Mouse (Mus musculus): ENCODE data around the gene Retreg1. TPM values are rescaled to one million over a fixed set of nuclear protein-coding genes. Genes with fewer than 3 reads are reported as not detected.

The Retreg1 gene
- polyA plus RNA-seq, 1 experiment from 2014 or later, result 37.0 TPM

DNA sequence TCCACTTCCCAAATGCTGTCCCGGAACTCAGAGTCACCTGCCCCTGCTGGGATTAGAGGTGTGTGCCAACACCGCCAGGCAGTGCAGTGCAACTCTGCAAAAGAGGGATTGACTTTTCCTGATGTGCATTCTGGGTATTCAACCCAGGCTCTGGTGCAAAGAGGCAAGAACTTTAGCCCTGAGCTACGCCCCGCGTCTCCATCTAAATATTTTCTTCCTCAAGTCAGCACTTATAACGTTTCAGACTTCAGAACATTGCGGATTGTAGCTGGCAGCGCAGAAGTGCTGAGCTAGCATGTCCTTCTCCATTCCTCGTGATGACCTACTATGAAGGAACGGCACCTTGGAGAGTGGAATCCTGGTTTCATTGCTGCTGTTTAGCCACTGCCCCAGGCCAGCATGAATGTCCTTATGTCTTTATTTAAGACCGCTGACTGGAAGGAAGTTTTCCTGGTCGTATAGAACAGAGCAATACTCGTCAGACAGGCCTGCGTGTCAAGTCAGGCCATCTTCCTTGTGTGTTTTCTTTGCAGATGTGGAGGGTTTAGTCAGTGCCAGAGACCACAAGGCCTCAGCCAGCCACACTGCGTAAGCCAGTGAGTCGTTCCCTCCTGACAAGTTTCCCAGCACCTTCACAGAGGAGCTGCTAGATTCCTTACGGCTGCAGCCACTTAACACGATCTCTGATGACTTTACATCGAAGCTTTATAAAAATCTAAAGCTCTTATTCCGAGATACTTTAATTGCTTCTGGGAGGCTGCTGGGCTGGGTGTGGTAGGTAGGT lies 34.1 kb upstream of the Retreg1 start:
- no peak for DNase-seq (ENCODE audit: low spot score)
- WGBS, result 84% methylated on average over 20 of the region's 20 CpGs
- peaks cover 71% of the 10 kb centered on the region for H3K36me3 ChIP-seq (ENCODE audit: insufficient read depth, low read length)
- no peak overlapping the region for H3K4me3 ChIP-seq (replicated peaks; ENCODE audit: low read depth, low read length)
- no peak overlapping the region for H3K9ac ChIP-seq (ENCODE audit: low read depth, low read length)
- no peak overlapping the region for H3K27ac ChIP-seq
- no peaks in the 10 kb centered on the region for H3K27me3 ChIP-seq (ENCODE audit: insufficient read depth, low read length)
- no peaks in the 10 kb centered on the region for H3K9me3 ChIP-seq (replicated peaks; ENCODE audit: low read length)
- H3K4me1 ChIP-seq (replicated peaks; ENCODE audit: insufficient read depth, low read length), result no peaks in the 10 kb centered on the region
- TF ChIP-seq CTCF (IDR thresholded peaks at IDR 0.05; ENCODE audit: low read depth), result no peak
- ATAC-seq (replicated peaks; ENCODE audit: low FRiP score, low read depth), result peak; percentile 17; the same call in 1 of the 2 replicates
- H3K4me2 ChIP-seq (ENCODE audit: low read length), result no peak overlapping the region

DNA sequence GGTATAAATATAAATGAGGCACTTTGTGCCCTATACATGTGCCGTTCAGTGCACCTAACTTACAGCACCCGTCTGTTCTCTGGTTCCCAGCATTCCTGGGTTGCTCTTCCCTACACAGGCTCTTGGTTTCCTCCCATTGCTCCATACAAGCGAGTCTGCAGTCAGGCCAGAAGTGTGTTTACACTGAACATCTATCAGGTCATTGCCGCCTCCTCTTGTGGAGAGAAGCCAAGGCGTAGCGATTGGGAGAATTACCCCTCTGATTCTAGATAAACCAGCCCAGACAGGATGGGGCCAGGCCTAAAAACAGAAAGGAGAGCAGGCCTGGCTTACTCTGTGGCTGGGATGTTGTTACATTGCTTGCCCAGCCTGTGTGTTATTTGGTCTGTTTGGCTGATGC lies 33.3 kb upstream of the Retreg1 start:
- no peaks in the 10 kb centered on the region for H3K27me3 ChIP-seq (ENCODE audit: insufficient read depth, low read length)
- TF ChIP-seq CTCF (IDR thresholded peaks at IDR 0.05; ENCODE audit: low read depth), result no peak
- no peak overlapping the region for H3K4me3 ChIP-seq (replicated peaks; ENCODE audit: low read depth, low read length)
- ATAC-seq (replicated peaks; ENCODE audit: low FRiP score, low read depth) (no peak), DNase-seq (ENCODE audit: low spot score) (no peak)
- H3K27ac ChIP-seq, result no peak overlapping the region
- no peak overlapping the region for H3K4me2 ChIP-seq (ENCODE audit: low read length)
- peaks cover 68% of the 10 kb centered on the region for H3K36me3 ChIP-seq (ENCODE audit: insufficient read depth, low read length)
- no peak overlapping the region for H3K9ac ChIP-seq (ENCODE audit: low read depth, low read length)
- H3K9me3 ChIP-seq (replicated peaks; ENCODE audit: low read length), result no peaks in the 10 kb centered on the region
- 71% methylated on average over 6 of the region's 6 CpGs for WGBS
- H3K4me1 ChIP-seq (replicated peaks; ENCODE audit: insufficient read depth, low read length), result no peaks in the 10 kb centered on the region

DNA sequence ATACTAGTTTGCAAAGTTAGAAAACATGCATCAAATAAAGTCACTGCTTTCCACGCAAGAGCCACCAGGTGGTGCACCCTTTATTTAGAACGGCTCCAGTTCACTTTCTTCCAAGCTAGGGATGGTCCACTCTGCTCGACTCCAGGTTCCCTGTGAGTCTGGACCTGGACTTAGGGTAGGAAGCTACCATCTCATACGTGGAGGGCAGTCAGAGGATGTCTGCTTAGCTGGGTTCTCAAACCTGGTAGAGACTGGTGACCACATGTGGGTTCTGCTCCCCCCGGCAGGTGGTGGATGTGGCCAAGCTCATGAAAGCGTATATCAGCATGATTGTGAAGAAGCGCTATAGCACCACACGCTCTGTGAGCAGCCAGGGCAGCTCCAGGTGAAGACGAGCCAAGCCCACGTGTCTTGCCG lies 31.1 kb upstream of the Retreg1 start:
- peak; percentile 72 for TF ChIP-seq CTCF (IDR thresholded peaks at IDR 0.05; ENCODE audit: low read depth)
- no peak overlapping the region for H3K4me3 ChIP-seq (replicated peaks; ENCODE audit: low read depth, low read length)
- H3K36me3 ChIP-seq (ENCODE audit: insufficient read depth, low read length), result peaks cover 54% of the 10 kb centered on the region
- 68% methylated on average over 11 of the region's 11 CpGs for WGBS
- no peaks in the 10 kb centered on the region for H3K27me3 ChIP-seq (ENCODE audit: insufficient read depth, low read length)
- no peak overlapping the region for H3K9ac ChIP-seq (ENCODE audit: low read depth, low read length)
- ATAC-seq (replicated peaks; ENCODE audit: low FRiP score, low read depth) (peak; percentile 55), DNase-seq (ENCODE audit: low spot score) (peak; percentile 54)
- H3K9me3 ChIP-seq (replicated peaks; ENCODE audit: low read length), result no peaks in the 10 kb centered on the region
- no peak overlapping the region for H3K4me2 ChIP-seq (ENCODE audit: low read length)
- no peaks in the 10 kb centered on the region for H3K4me1 ChIP-seq (replicated peaks; ENCODE audit: insufficient read depth, low read length)
- no peak overlapping the region for H3K27ac ChIP-seq

DNA sequence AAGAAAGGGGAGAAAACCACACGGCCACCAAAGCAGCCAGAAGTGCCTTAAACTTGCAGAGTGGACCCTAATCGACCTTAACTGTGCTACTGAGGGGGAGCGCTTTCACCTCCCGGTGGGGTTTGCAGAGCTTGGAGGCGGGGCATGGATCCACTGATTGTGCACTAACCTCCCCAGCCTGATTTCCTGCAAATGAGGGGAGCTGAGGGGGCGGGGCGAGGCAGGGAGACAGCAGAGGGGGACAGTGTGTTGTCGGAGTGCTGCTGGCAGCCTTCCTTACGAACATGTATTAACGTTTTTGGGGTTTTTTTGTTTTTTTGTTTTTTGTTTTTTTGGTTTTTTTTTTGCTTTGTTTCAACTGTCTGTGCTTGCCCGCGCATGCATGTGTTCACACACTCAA lies 30.5 kb upstream of the Retreg1 start:
- H3K27me3 ChIP-seq (ENCODE audit: insufficient read depth, low read length), result no peaks in the 10 kb centered on the region
- H3K4me2 ChIP-seq (ENCODE audit: low read length), result no peak overlapping the region
- H3K4me1 ChIP-seq (replicated peaks; ENCODE audit: insufficient read depth, low read length), result no peaks in the 10 kb centered on the region
- 47% methylated on average over 12 of the region's 12 CpGs for WGBS
- H3K27ac ChIP-seq, result no peak overlapping the region
- no peak for ATAC-seq (replicated peaks; ENCODE audit: low FRiP score, low read depth)
- no peak for DNase-seq (ENCODE audit: low spot score)
- no peaks in the 10 kb centered on the region for H3K9me3 ChIP-seq (replicated peaks; ENCODE audit: low read length)
- H3K9ac ChIP-seq (ENCODE audit: low read depth, low read length), result no peak overlapping the region
- peaks cover 52% of the 10 kb centered on the region for H3K36me3 ChIP-seq (ENCODE audit: insufficient read depth, low read length)
- TF ChIP-seq CTCF (IDR thresholded peaks at IDR 0.05; ENCODE audit: low read depth), result no peak
- no peak overlapping the region for H3K4me3 ChIP-seq (replicated peaks; ENCODE audit: low read depth, low read length)

DNA sequence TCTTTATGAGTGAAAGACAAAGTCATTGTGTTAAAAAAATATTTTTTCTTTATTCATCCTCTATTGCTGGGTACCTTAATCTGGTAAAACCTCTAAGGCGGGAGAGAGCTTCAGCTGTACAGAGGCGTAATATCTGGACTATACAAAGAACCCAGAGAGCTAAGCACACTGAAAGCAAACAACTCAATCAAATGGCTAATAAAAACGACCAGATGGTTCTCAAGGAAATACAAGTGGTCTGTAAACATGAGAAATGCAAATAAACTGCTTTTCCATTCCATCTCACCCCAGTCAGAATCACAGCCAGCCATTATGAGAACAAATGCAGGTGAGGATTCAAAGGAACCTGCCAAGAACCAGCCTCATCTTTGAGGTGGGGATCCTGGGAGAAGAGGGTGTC lies 28.4 kb upstream of the Retreg1 start:
- DNase-seq (ENCODE audit: low spot score) (no peak), ATAC-seq (replicated peaks; ENCODE audit: low FRiP score, low read depth) (no peak)
- Histone ChIP-seq H3K9me3 (replicated peaks; ENCODE audit: low read length) (no peaks in the 10 kb centered on the region), H3K4me1 (replicated peaks; ENCODE audit: insufficient read depth, low read length) (no peaks in the 10 kb centered on the region), H3K27ac (no peak overlapping the region), H3K36me3 (ENCODE audit: insufficient read depth, low read length) (peaks cover 34% of the 10 kb centered on the region), H3K4me2 (ENCODE audit: low read length) (no peak overlapping the region), H3K9ac (ENCODE audit: low read depth, low read length) (no peak overlapping the region), H3K27me3 (ENCODE audit: insufficient read depth, low read length) (no peaks in the 10 kb centered on the region), H3K4me3 (replicated peaks; ENCODE audit: low read depth, low read length) (no peak overlapping the region)
- 84% methylated on average over 3 of the region's 3 CpGs for WGBS
- TF ChIP-seq CTCF (IDR thresholded peaks at IDR 0.05; ENCODE audit: low read depth), result no peak

DNA sequence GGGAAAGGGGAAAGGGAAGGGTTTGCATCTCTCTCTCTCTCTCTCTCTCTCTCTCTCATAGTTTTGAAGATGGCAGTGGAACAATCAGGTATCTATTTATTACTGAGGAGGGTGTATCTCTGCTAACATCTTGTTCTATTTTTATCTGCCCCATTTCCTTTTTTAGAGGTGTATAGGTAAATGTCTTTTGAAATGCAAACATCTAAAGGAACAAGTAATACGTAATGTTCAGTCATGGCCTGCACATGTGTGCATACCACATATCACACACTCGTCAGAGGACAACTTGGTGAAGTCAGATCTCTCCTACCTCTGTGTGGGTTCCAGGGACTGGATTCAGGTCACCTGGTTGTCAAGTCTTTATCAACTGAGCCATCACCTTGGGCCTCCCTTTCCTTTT lies 25.8 kb upstream of the Retreg1 start:
- no peaks in the 10 kb centered on the region for H3K27me3 ChIP-seq (ENCODE audit: insufficient read depth, low read length)
- no peak overlapping the region for H3K4me3 ChIP-seq (replicated peaks; ENCODE audit: low read depth, low read length)
- 93% methylated on average over 2 of the region's 2 CpGs for WGBS
- peaks cover 15% of the 10 kb centered on the region; the same call in 1 of the 2 replicates for H3K36me3 ChIP-seq (ENCODE audit: insufficient read depth, low read length)
- no peak for TF ChIP-seq CTCF (IDR thresholded peaks at IDR 0.05; ENCODE audit: low read depth)
- H3K4me2 ChIP-seq (ENCODE audit: low read length), result no peak overlapping the region
- H3K9me3 ChIP-seq (replicated peaks; ENCODE audit: low read length), result no peaks in the 10 kb centered on the region
- no peaks in the 10 kb centered on the region for H3K4me1 ChIP-seq (replicated peaks; ENCODE audit: insufficient read depth, low read length)
- no peak overlapping the region for H3K27ac ChIP-seq
- DNase-seq (ENCODE audit: low spot score) (no peak), ATAC-seq (replicated peaks; ENCODE audit: low FRiP score, low read depth) (no peak)
- H3K9ac ChIP-seq (ENCODE audit: low read depth, low read length), result no peak overlapping the region

DNA sequence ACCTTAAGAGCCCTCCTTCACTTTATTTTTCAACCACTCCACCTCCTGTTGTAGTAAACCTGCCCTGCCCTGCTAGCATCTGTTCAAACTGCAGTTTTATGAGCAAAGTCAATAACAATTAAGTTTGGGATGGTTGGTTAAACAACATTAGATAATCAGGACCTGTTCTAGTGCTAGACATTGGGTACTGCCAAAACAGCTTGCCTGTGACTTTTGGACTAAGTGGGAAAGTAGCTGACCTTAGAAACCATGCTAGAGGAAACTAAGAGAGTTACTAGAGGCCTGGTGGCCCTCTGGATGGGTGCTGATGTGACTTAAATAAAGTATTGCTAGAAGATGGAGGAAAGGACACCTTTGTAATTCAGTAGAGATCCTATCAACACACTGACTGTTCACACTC lies 21.0 kb upstream of the Retreg1 start:
- TF ChIP-seq CTCF (IDR thresholded peaks at IDR 0.05; ENCODE audit: low read depth), result no peak
- H3K27me3 ChIP-seq (ENCODE audit: insufficient read depth, low read length), result no peaks in the 10 kb centered on the region
- H3K36me3 ChIP-seq (ENCODE audit: insufficient read depth, low read length), result no peaks in the 10 kb centered on the region
- no peak overlapping the region for H3K27ac ChIP-seq
- no peak overlapping the region for H3K4me2 ChIP-seq (ENCODE audit: low read length)
- DNase-seq (ENCODE audit: low spot score) (no peak), ATAC-seq (replicated peaks; ENCODE audit: low FRiP score, low read depth) (no peak)
- no peak overlapping the region for H3K4me3 ChIP-seq (replicated peaks; ENCODE audit: low read depth, low read length)
- H3K4me1 ChIP-seq (replicated peaks; ENCODE audit: insufficient read depth, low read length), result no peaks in the 10 kb centered on the region
- no peaks in the 10 kb centered on the region for H3K9me3 ChIP-seq (replicated peaks; ENCODE audit: low read length)
- H3K9ac ChIP-seq (ENCODE audit: low read depth, low read length), result no peak overlapping the region
